Mouse (Mus musculus): ENCODE measurements around the gene Ppp1r9b.

DNA sequence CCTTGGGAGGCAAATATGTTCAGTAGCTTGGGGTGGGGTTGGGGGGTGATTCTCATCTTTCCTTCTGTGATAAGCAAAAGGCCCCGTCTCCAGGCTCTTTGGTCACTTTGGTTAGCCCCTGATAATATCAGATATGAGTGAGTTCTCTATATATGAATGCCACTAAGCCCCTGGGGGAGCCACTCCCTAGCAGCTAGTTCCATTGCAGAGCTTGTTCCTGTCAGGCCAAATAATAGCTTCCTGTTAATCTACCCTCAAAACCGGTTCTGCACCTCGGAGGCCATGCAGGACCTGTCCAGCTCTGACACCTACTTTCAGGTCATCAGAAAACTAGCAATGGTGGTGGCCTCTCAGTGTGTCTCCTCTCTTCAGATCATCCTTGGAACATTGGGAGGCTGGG, 16.6 kb downstream of the Ppp1r9b start:
- TF ChIP-seq CTCF (IDR thresholded peaks at IDR 0.05; ENCODE audit: low read depth, low read length) (no peak), POLR2A (IDR thresholded peaks at IDR 0.05; ENCODE audit: extremely low read depth, insufficient read depth, low read length) (no peak)
